Mouse (Mus musculus) cerebral cortex, adult 2 months (tissue): Measurements from ENCODE around the gene Tox2.

Source experiments
- WGBS: fragments of 180-500 bp; shearing (Covaris S2); methylation state at CpG from one replicate; pipeline ENCODE4 v1.1.7; 2018; 5-methylcytosine and 5-hydroxymethylcytosine counted together

Tox2 gene

GRCm38 (mm10) chr2:163202884-163203634 is at the start of gene Tox2:
TSS of gene Tox2 (plus strand) at chr2:163203125.
- under 1% methylated on average over 74 of the region's 79 CpGs for WGBS

- WGBS = 71% methylated on average over 8 of the region's 8 CpGs
Observed at GRCm38 (mm10) chr2:163154673-163155072, 48.3 kb upstream of the Tox2 start.

- 51% methylated on average over 9 of the region's 9 CpGs for WGBS
Observed at GRCm38 (mm10) chr2:163158979-163159378, 43.9 kb upstream of the Tox2 start.

GRCm38 (mm10) chr2:163164461-163164990 is 38.4 kb upstream of the Tox2 start:
- 92% methylated on average over 10 of the region's 10 CpGs for WGBS

DNA sequence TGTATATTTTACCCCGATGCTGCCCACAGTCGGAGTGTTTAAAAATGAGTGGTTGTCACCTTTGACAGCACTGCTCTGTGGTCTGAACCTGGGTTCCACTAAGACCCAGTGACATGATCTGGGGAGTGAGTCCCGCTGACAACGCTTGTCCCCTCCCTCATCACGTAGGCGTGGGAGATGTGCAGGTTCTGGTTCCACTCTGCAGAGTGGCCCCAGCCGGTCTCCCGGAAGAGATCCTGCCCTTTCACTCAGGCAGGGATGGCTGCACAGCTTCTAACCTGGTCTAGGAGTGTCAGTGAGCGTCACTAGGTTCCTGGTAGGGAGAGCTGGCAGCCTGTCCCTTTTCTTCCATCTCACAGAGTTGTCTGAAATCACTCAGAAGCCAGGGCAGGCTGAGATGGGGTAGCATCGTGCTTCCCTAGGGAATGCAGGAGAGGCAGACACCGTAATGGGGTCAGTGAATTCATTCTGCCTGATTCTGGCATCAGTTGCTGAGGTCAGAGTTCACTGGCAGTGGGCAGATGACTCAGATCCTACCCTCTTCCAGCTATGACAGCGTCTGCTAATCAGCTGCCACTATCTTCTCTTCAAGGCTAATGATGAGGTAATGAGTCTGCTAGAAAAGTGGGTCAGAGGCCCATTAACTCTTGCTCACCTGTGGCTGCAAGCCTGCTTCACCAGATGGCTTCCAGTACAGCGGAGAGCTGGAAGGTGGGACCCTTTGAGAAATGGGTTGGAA is 36.7 kb upstream of the Tox2 start:
- WGBS = 61% methylated on average over 13 of the region's 13 CpGs

DNA sequence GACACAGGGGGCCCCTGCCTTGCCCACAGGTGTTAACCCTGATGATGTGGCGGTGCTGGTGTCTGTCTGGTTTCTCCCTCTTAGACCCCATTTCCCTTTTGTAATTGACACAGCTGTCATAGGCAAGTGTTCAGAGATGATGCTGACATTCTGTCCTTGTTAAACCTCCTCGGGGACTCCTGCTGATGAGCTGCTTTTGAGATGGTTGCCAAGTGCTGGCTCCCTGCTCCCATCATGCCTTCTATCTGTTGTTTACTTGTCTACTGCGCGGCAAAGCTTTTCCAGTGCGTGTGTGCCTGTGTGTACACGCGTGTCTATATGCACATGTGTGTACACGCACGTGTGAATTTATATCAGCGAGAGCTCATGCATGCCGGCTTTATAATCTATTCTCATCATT is 31.0 kb upstream of the Tox2 start:
- WGBS = 88% methylated on average over 11 of the region's 11 CpGs

GRCm38 (mm10) chr2:163174066-163174465 is 28.9 kb upstream of the Tox2 start:
- WGBS = 49% methylated on average over 7 of the region's 7 CpGs

DNA sequence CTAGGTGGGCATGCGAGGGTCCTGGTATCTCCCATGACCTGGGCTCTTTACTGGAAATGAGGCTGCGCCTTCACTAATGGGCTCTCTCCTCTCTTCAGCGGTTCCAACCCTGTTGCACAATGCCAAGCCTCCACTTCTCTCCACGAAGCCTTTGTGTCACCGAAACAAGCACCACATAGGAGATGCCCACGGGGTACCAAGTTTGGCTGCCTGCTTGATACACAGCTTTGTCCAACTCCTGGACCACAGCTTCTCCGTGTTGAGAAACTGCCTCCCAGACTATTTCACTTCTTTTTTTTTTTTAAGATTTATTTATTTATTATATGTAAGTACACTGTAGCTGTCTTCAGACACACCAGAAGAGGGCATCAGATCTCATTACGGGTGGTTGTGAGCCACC is 27.1 kb upstream of the Tox2 start:
- 90% methylated on average over 8 of the region's 8 CpGs for WGBS

GRCm38 (mm10) chr2:163176502-163176901 is 26.4 kb upstream of the Tox2 start:
- WGBS = 68% methylated on average over 7 of the region's 7 CpGs

GRCm38 (mm10) chr2:163187552-163187951 is 15.4 kb upstream of the Tox2 start:
- 42% methylated on average over 11 of the region's 11 CpGs for WGBS

- 39% methylated on average over 5 of the region's 5 CpGs for WGBS
Observed at GRCm38 (mm10) chr2:163189596-163189995, 13.3 kb upstream of the Tox2 start.

DNA sequence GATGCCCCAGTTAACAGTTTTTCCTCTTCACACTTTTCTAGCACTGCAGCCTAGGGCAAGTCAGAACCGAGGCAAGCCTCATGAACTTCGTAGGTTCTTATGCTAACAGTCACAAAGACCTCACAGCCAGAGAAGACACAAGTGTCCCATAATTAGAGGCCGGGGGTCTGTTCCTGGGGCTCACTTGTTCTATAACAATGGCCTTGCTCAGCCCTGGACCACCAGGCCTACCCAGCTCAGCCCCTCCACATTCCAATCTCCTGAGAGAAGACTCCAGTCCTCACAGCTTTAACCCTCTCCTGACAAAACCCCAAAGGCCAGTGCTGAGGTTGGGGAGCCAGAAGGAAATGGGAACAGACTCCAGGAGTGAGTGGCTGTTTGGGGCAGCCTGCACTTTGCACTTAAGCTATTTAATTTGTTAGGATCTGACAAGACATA is 12.9 kb upstream of the Tox2 start:
- WGBS = 54% methylated on average over 3 of the region's 3 CpGs

DNA sequence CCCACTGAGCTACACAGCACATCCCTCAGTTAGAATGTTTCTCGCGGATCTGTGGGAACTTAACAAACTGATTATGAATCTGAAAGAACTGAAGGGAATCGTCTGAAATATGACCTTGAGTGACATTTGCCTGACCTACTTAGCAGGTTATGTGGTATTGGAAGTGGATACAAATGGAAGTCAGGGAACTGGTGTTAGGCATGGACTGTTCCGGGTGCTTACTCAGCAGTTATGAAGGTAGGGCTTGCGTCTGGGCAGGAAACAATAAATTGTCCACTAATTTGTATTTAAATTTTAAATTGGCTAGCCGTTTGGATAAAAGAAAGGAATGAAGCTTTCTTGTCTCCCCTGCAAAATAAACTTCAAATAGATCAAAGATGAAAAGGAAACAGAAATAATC is 10.4 kb upstream of the Tox2 start:
- 78% methylated on average over 6 of the region's 6 CpGs for WGBS

GRCm38 (mm10) chr2:163194015-163194414 is 8.9 kb upstream of the Tox2 start:
- 79% methylated on average over 2 of the region's 2 CpGs for WGBS

DNA sequence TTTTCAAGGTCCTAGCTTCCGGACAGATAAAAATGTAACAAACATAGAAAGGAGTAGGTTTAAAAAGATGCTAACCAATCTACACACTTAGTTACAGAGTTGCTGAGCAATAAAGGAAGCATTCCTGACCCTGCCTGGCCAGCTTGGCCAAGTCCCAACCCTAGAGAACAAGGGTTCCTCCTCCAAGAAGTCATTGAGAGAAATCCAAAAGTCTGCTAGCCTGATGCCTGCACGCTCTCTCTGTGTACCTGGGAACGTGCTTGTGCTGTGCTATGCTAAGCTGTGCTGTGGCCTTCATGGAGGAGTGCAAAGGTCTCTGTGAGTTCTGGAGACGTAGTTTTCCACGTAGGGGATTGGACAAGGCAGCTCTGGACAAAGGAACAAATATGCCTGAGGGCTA is 8.4 kb upstream of the Tox2 start:
- 81% methylated on average over 5 of the region's 5 CpGs for WGBS

GRCm38 (mm10) chr2:163195106-163195833 is 7.7 kb upstream of the Tox2 start:
- WGBS = 74% methylated on average over 6 of the region's 6 CpGs

- WGBS = 59% methylated on average over 6 of the region's 6 CpGs
Observed at GRCm38 (mm10) chr2:163195834-163196145, 7.1 kb upstream of the Tox2 start.

- 57% methylated on average over 8 of the region's 8 CpGs for WGBS
Observed at GRCm38 (mm10) chr2:163201897-163202296, 1.0 kb upstream of the Tox2 start.

- 8% methylated on average over 4 of the region's 4 CpGs for WGBS
Observed at GRCm38 (mm10) chr2:163202553-163202883, 407 bp upstream of the Tox2 start.

DNA sequence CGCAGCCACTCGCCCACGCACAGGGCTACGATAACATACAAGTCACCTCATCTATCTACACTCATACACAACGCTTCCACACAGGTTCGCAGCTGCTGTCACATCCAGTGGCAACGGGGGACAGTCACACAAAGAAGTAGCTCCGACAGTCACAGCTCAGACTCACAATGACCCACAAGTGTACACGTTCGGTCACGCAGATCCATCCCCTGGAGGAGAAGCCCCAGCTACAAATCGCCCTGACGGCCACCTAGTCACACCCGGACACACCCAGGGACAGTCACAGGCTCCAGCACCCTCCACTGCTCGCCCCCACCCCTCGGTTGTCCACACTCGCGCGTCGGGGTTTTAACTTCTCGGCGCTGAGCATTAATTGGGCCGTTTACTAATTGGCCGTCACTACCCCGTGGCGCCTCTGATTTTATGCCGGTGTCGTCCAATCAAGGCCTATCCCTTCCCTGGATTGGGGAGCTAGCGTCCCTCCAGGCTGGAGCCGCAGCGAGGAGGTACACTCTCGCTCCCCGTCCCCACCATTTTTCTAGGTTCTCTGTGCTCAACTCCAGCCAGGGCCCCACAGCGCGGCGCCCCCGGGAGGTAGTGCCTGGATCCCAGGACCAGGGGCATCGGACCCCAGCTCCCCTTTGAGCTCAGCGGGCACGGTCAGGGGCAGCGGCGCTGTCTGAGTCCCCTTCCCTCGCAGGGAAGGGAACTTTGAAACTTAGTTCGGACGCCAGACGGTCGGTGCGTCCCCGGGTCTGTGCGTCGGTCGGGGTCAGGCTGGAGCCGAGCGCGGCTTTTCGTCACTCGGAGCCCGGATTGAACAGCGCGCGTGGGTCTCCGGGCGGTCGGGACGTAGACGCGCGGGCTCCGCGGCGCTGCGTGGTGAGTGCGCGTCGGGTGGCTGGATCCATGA is 966 bp downstream of the Tox2 start:
- 1% methylated on average over 75 of the region's 75 CpGs for WGBS

GRCm38 (mm10) chr2:163204548-163205261 is 1.8 kb downstream of the Tox2 start:
- WGBS = under 1% methylated on average over 39 of the region's 45 CpGs
